Mouse (Mus musculus) liver, embryonic 14.5 days (tissue): ENCODE results near the gene Hibch. TPM values are rescaled to one million over a fixed set of nuclear protein-coding genes. Genes with fewer than 3 reads are reported as not detected.

Experiments
- ATAC-seq: fragments of 200-750 bp; cut with Nextera tagmentation; 2 replicates; pipeline ENCODE4 v1.8.0; 2017; ENCODE audit warnings: moderate number of reproducible peaks, mild to moderate bottlenecking, moderate library complexity; ENCODE audit not compliant: insufficient read depth
- DNase-seq, 3 experiments: peaks; one replicate each; pipeline ENCODE4 v3.0.0-alpha.2; 2012 to 2013; ENCODE audit warnings: low read depth in 3 of 3, low spot score in 3 of 3
- H3K27ac ChIP-seq: fragments of 300-500 bp; sonication (generic); 2 replicates; pipeline ENCODE4 v1.5.1; 2014; ENCODE audit warnings: moderate library complexity, mild to moderate bottlenecking, control low read depth, inconsistent platforms
- H3K27me3 ChIP-seq: fragments of 300-500 bp; sonication (generic); 2 replicates; pipeline ENCODE4 v1.6.1; 2014; ENCODE audit warnings: mild to moderate bottlenecking, low read length, moderate library complexity; ENCODE audit not compliant: control insufficient read depth, insufficient read depth
- H3K36me3 ChIP-seq: fragments of 300-500 bp; sonication (generic); replicated peaks from 2 replicates; pipeline ENCODE4 v1.6.1; 2014; ENCODE audit warnings: low read depth; ENCODE audit not compliant: control insufficient read depth, insufficient read depth
- H3K4me1 ChIP-seq, 2 experiments: fragments of 200-500 bp in 1 of 2; fragments of 300-500 bp in 1 of 2; sonication (generic) in 1 of 2; replicated peaks; 2 replicates each; pipeline ENCODE4 v1.6.1; 2012 to 2014; ENCODE audit warnings: antibody characterized with exemption in 1 of 2, inconsistent platforms in 1 of 2, low read length in 1 of 2; ENCODE audit not compliant: control insufficient read depth in 2 of 2, insufficient read depth in 2 of 2
- H3K4me2 ChIP-seq: fragments of 300-500 bp; sonication (generic); 2 replicates; pipeline ENCODE4 v1.6.1; 2014; ENCODE audit warnings: low read depth, mild to moderate bottlenecking, control low read depth, moderate library complexity
- H3K4me3 ChIP-seq, 2 experiments: fragments of 200-500 bp in 1 of 2; fragments of 300-500 bp in 1 of 2; sonication (generic) in 1 of 2; 2 replicates each; pipeline ENCODE4 v1.5.1; 2012 to 2014; ENCODE audit warnings: low read depth in 2 of 2, low read length in 2 of 2, mild to moderate bottlenecking in 2 of 2, control low read depth in 1 of 2, inconsistent platforms in 1 of 2, moderate library complexity in 1 of 2; ENCODE audit not compliant: insufficient read depth in 1 of 2
- H3K9ac ChIP-seq: fragments of 300-500 bp; sonication (generic); replicated peaks from 2 replicates; pipeline ENCODE4 v1.6.1; 2014; ENCODE audit warnings: mild to moderate bottlenecking, control low read depth, moderate library complexity
- H3K9me3 ChIP-seq: fragments of 300-500 bp; sonication (generic); 2 replicates; pipeline ENCODE4 v1.6.1; 2016; ENCODE audit warnings: low read length, mixed read lengths; ENCODE audit not compliant: control insufficient read depth
- CTCF ChIP-seq: IDR thresholded peaks from 2 replicates; pipeline ENCODE4 v1.5.1; 2016; ENCODE audit warnings: antibody characterized with exemption, low read depth, control low read depth
- EP300 ChIP-seq: IDR thresholded peaks from 2 replicates; pipeline ENCODE4 v1.6.1; 2016; ENCODE audit warnings: antibody characterized with exemption, low read depth
- WGBS: fragments of 180-500 bp; shearing (Covaris S2); extraction: QIAGEN DNeasy Blood & Tissue Kit; methylation state at CpG from one replicate; pipeline ENCODE4 v1.1.7; 2014; ENCODE audit not compliant: insufficient replicate concordance; 5-methylcytosine and 5-hydroxymethylcytosine counted together
- polyA plus RNA-seq, 2 experiments: library from polyadenylated mRNA; depleted of rRNA in 1 of 2; stranded (reverse) in 1 of 2; unstranded in 1 of 2; fragments of >200 nt; fragmentation: Nextera tagmentation in 1 of 2; extraction: Ambion mirVana in 1 of 2; gene quantifications; 2 replicates each; pipeline versions ENCODE4 v1.2.1 to v1.2.3; 2012 to 2014

Gene Hibch
- polyA plus RNA-seq (2012; rRNA removed) (7.2 and 10.4 TPM in 2 replicates), polyA plus RNA-seq (2014; fragmentation: Nextera tagmentation; extraction: Ambion mirVana) (18.5 and 19.0 TPM in 2 replicates)

- under 1% methylated on average over 45 of the region's 45 CpGs for WGBS
- no peaks in the 10 kb centered on the region for H3K36me3 ChIP-seq
- H3K4me1 ChIP-seq: peaks cover 6 to 23% of the 10 kb centered on the region in 2 experiments; a peak in 2 of 4 replicates
- DNase-seq (peak; percentile 98 to 99 (median 98)), ATAC-seq (peak; percentile 99)
- TF ChIP-seq EP300 (no peak), CTCF (no peak)
- peak within 1 kb of the TSS; percentile 64 to 70 for H3K4me3 ChIP-seq
- peak within 1 kb of the TSS; percentile 82 for H3K4me2 ChIP-seq
- peak within 1 kb of the TSS; percentile 77 for H3K9ac ChIP-seq
- H3K27me3 ChIP-seq: no peaks in the 10 kb centered on the region
- H3K27ac ChIP-seq: peak within 1 kb of the TSS; percentile 47
- no peaks in the 10 kb centered on the region for H3K9me3 ChIP-seq
Measured at GRCm38 (mm10) chr1:52844782-52845665, at the start of gene Hibch. Gene Hibch (plus strand): TSS chr1:52844929.

DNA sequence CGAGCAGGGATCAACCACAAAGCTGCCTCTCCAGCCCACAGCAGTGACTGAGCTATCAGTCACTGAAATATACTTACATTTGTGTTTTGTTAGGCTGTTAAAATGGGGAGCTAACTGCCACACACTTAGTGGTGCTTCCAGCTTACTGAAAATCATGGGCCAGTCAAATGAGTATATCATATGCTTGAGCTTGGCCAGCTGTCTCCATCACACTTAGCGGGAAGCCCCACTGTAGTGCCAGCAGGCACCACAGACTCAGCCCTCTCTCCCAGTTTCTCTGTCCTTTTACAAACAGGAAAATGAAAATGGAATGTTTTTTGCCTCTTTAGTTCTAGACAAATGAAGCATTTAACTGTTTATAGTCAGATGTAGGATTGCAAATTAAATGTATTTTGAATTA lies 48.8 kb upstream of the Hibch start:
- H3K4me3 ChIP-seq: no peak overlapping the region
- H3K4me1 ChIP-seq: peaks cover 0 to 10% of the 10 kb centered on the region in 2 experiments; a peak in 2 of 4 replicates
- no peak for ATAC-seq
- H3K9me3 ChIP-seq: no peaks in the 10 kb centered on the region
- no peak overlapping the region for H3K4me2 ChIP-seq
- no peak overlapping the region for H3K9ac ChIP-seq
- no peak for TF ChIP-seq EP300
- TF ChIP-seq CTCF: no peak
- H3K36me3 ChIP-seq: no peaks in the 10 kb centered on the region
- no peak for DNase-seq
- H3K27me3 ChIP-seq: no peaks in the 10 kb centered on the region
- 70% methylated on average over 2 of the region's 2 CpGs for WGBS
- no peak overlapping the region for H3K27ac ChIP-seq

DNA sequence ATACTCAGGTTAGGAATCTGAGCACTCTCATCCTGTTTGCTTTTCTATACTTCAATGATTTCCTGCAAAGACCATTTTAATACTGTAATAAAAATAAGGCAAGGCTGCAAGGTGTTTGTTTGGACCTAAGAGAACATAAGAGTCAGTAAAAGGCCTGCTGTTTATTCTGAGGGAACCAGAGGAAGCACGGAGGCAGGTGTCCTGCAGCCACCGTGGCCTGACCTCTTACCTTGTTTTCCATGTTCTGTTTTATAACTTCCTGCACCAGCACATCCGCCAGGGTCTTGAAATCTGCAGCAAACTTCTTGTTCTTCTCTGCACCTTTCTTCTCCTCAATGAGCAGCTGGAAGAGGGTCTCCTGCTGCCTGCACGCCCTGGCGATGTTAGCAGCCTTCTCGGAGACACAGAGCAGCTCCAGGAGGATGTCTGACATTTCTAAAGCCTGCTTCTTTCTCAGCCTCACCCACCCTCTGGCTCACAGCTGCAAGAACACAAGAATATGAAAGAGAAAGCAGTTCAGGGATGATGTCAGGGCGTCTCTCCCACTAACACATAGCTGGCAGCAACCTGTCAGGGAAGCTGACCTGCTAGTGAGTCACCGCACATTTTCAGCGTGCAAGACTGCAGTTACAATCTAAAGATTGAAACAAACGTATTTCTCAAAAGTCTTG lies 45.5 kb upstream of the Hibch start:
- H3K9me3 ChIP-seq: no peaks in the 10 kb centered on the region
- TF ChIP-seq CTCF (no peak), EP300 (no peak)
- H3K4me3 ChIP-seq: no peak overlapping the region
- no peak overlapping the region for H3K9ac ChIP-seq
- no peak overlapping the region for H3K4me2 ChIP-seq
- no peak for DNase-seq
- H3K27me3 ChIP-seq: no peaks in the 10 kb centered on the region
- H3K36me3 ChIP-seq: no peaks in the 10 kb centered on the region
- ATAC-seq: no peak
- WGBS: 47% methylated on average over 10 of the region's 10 CpGs
- H3K4me1 ChIP-seq: peaks cover 0 to 11% of the 10 kb centered on the region in 2 experiments; a peak in 2 of 4 replicates
- no peak overlapping the region for H3K27ac ChIP-seq

DNA sequence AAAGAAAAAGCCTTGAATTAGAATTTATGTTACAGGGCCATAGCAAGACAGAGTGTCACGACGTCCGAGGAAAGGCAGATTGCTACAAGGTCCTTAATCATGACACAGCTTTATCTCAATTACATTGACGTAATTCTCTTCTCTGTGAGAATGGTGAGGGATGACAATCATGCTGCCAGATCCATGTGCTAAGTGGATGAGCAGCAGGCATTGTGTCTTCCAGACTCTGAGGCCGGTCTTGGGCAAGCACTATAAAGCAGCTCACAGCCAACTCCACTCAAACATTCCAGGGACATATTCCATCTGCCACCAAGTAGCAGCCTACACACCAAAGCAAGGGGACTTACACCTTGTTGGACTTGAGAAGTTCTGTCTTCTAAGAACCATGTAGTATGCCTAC lies 45.0 kb upstream of the Hibch start:
- no peak for TF ChIP-seq EP300
- TF ChIP-seq CTCF: no peak
- no peak overlapping the region for H3K4me3 ChIP-seq
- ATAC-seq: no peak
- no peak overlapping the region for H3K4me2 ChIP-seq
- H3K36me3 ChIP-seq: no peaks in the 10 kb centered on the region
- no peak overlapping the region for H3K27ac ChIP-seq
- H3K9me3 ChIP-seq: no peaks in the 10 kb centered on the region
- H3K9ac ChIP-seq: no peak overlapping the region
- WGBS: 41% methylated on average over 5 of the region's 5 CpGs
- no peaks in the 10 kb centered on the region for H3K27me3 ChIP-seq
- peaks cover 0 to 11% of the 10 kb centered on the region in 2 experiments; a peak in 2 of 4 replicates for H3K4me1 ChIP-seq
- DNase-seq: no peak

- Histone ChIP-seq H3K4me1 (peaks cover 0 to 13% of the 10 kb centered on the region in 2 experiments; a peak in 2 of 4 replicates), H3K27me3 (no peaks in the 10 kb centered on the region), H3K27ac (no peak overlapping the region; the same call in 1 of the 2 replicates), H3K9me3 (no peaks in the 10 kb centered on the region), H3K4me2 (no peak overlapping the region; the same call in 1 of the 2 replicates), H3K36me3 (no peaks in the 10 kb centered on the region), H3K9ac (no peak overlapping the region), H3K4me3 (no peak overlapping the region)
- TF ChIP-seq CTCF: no peak
- TF ChIP-seq EP300: 0 out of 2 replicates have a peak, but pooled peaks have one; percentile 9
- ATAC-seq: peak; percentile 67; the same call in 1 of the 2 replicates
- 7% methylated on average over 3 of the region's 3 CpGs for WGBS
- DNase-seq: peak; percentile 22 to 50 (median 24)
Measured at GRCm38 (mm10) chr1:52800340-52800740, 44.4 kb upstream of the Hibch start.
